Mouse (Mus musculus) kidney, embryonic 16.5 days (tissue): Measurements from ENCODE around the gene Tbck. TPM values are rescaled to one million over a fixed set of nuclear protein-coding genes. Genes with fewer than 3 reads are reported as not detected.

Source experiments
- ATAC-seq: fragments of 200-750 bp; cut with Nextera tagmentation; 2 replicates; pipeline ENCODE4 v1.8.0; 2017; ENCODE audit warnings: moderate TSS enrichment; ENCODE audit not compliant: low FRiP score, low TSS enrichment
- H3K27ac ChIP-seq: fragments of 300-500 bp; sonication (generic); 2 replicates; pipeline ENCODE4 v1.5.1; 2014; ENCODE audit warnings: low read length
- H3K27me3 ChIP-seq: fragments of 300-500 bp; sonication (generic); 2 replicates; pipeline ENCODE4 v1.6.1; 2014; ENCODE audit warnings: low read length, control low read depth, mixed read lengths; ENCODE audit not compliant: insufficient read depth
- H3K36me3 ChIP-seq: fragments of 300-500 bp; sonication (generic); 2 replicates; pipeline ENCODE4 v1.6.1; 2014; ENCODE audit warnings: low read length, control low read depth, mixed read lengths; ENCODE audit not compliant: insufficient read depth
- H3K4me1 ChIP-seq: fragments of 300-500 bp; sonication (generic); 2 replicates; pipeline ENCODE4 v1.6.1; 2014; ENCODE audit warnings: low read length, control low read depth, mixed read lengths; ENCODE audit not compliant: insufficient read depth
- H3K4me2 ChIP-seq: fragments of 300-500 bp; sonication (generic); replicated peaks from 2 replicates; pipeline ENCODE4 v1.6.1; 2014; ENCODE audit warnings: low read depth, low read length
- H3K4me3 ChIP-seq: fragments of 300-500 bp; sonication (generic); 2 replicates; pipeline ENCODE4 v1.5.1; 2014; ENCODE audit warnings: mild to moderate bottlenecking, low read length
- H3K9ac ChIP-seq: fragments of 300-500 bp; sonication (generic); replicated peaks from 2 replicates; pipeline ENCODE4 v1.6.1; 2014; ENCODE audit warnings: low read length
- H3K9me3 ChIP-seq: fragments of 300-500 bp; sonication (generic); 2 replicates; pipeline ENCODE4 v1.6.1; 2016; ENCODE audit warnings: low read length, control low read depth
- WGBS: fragments of 180-500 bp; shearing (Covaris S2); extraction: QIAGEN DNeasy Blood & Tissue Kit; methylation state at CpG from one replicate; pipeline ENCODE4 v1.1.7; 2014; 5-methylcytosine and 5-hydroxymethylcytosine counted together
- polyA plus RNA-seq: library from polyadenylated mRNA; unstranded; fragments of >200 nt; fragmentation: Nextera tagmentation; extraction: Ambion mirVana; gene quantifications from 2 replicates; pipeline ENCODE4 v1.2.1, GENCODE M21; 2015

Gene Tbck
- polyA plus RNA-seq, 1 experiment from 2014 or later: 19.1 TPM

- 77% methylated on average over 14 of the region's 14 CpGs for WGBS
- Histone ChIP-seq H3K4me2 (no peak overlapping the region), H3K4me1 (no peaks in the 10 kb centered on the region)
Measured at GRCm38 (mm10) chr3:132747766-132748165, 63.8 kb downstream of the Tbck start.

GRCm38 (mm10) chr3:132748750-132749149 lies 64.8 kb downstream of the Tbck start:
- Histone ChIP-seq H3K27ac (no peak overlapping the region), H3K9ac (no peak overlapping the region), H3K27me3 (no peaks in the 10 kb centered on the region), H3K9me3 (no peaks in the 10 kb centered on the region), H3K36me3 (peaks cover 3% of the 10 kb centered on the region), H3K4me3 (no peak overlapping the region), H3K4me1 (no peaks in the 10 kb centered on the region), H3K4me2 (no peak overlapping the region)
- 88% methylated on average over 3 of the region's 3 CpGs for WGBS
- no peak for ATAC-seq

More at GRCm38 (mm10) chr3:132747766-132748165, 63.8 kb downstream of the Tbck start:
- H3K36me3 ChIP-seq: no peaks in the 10 kb centered on the region; the same call in 1 of the 2 replicates
- no peaks in the 10 kb centered on the region for H3K9me3 ChIP-seq
- H3K9ac ChIP-seq: no peak overlapping the region
- ATAC-seq: no peak
- no peak overlapping the region for H3K4me3 ChIP-seq
- no peaks in the 10 kb centered on the region for H3K27me3 ChIP-seq
- H3K27ac ChIP-seq: no peak overlapping the region

GRCm38 (mm10) chr3:132752772-132753171 lies 68.8 kb downstream of the Tbck start:
- H3K27me3 ChIP-seq: no peaks in the 10 kb centered on the region
- H3K9ac ChIP-seq: no peak overlapping the region
- no peak for ATAC-seq
- peaks cover 9% of the 10 kb centered on the region for H3K36me3 ChIP-seq
- H3K4me3 ChIP-seq: no peak overlapping the region
- no peak overlapping the region for H3K27ac ChIP-seq
- H3K4me2 ChIP-seq: no peak overlapping the region
- 76% methylated on average over 4 of the region's 4 CpGs for WGBS
- no peaks in the 10 kb centered on the region for H3K4me1 ChIP-seq
- H3K9me3 ChIP-seq: no peaks in the 10 kb centered on the region

GRCm38 (mm10) chr3:132756274-132756673 lies 72.3 kb downstream of the Tbck start:
- Histone ChIP-seq H3K4me1 (no peaks in the 10 kb centered on the region), H3K4me3 (no peak overlapping the region), H3K9me3 (no peaks in the 10 kb centered on the region), H3K9ac (no peak overlapping the region), H3K4me2 (no peak overlapping the region), H3K27me3 (no peaks in the 10 kb centered on the region), H3K27ac (no peak overlapping the region), H3K36me3 (peaks cover 12% of the 10 kb centered on the region)
- no peak for ATAC-seq
- WGBS: 84% methylated on average over 1 of the region's 1 CpGs

GRCm38 (mm10) chr3:132766033-132766726 lies 82.2 kb downstream of the Tbck start:
- no peak overlapping the region for H3K27ac ChIP-seq

GRCm38 (mm10) chr3:132772054-132772453 lies 88.1 kb downstream of the Tbck start:
- H3K36me3 ChIP-seq: 0 out of 2 replicates have a peak, but pooled peaks cover 2% of the 10 kb centered on the region
- no peak overlapping the region for H3K27ac ChIP-seq
- no peaks in the 10 kb centered on the region for H3K9me3 ChIP-seq
- no peak overlapping the region for H3K4me2 ChIP-seq
- no peaks in the 10 kb centered on the region for H3K27me3 ChIP-seq
- peak; percentile 54; the same call in 1 of the 2 replicates for ATAC-seq
- no peak overlapping the region for H3K4me3 ChIP-seq
- WGBS: 51% methylated on average over 7 of the region's 7 CpGs
- peaks cover 6% of the 10 kb centered on the region; the same call in 1 of the 2 replicates for H3K4me1 ChIP-seq
- H3K9ac ChIP-seq: no peak overlapping the region

More at GRCm38 (mm10) chr3:132766033-132766726, 82.2 kb downstream of the Tbck start:
- no peaks in the 10 kb centered on the region for H3K9me3 ChIP-seq
- H3K27me3 ChIP-seq: no peaks in the 10 kb centered on the region
- H3K9ac ChIP-seq: no peak overlapping the region
- H3K36me3 ChIP-seq: 0 out of 2 replicates have a peak, but pooled peaks cover 2% of the 10 kb centered on the region
- H3K4me2 ChIP-seq: no peak overlapping the region
- no peak for ATAC-seq
- H3K4me1 ChIP-seq: peaks cover 6% of the 10 kb centered on the region; the same call in 1 of the 2 replicates
- WGBS: 92% methylated on average over 17 of the region's 17 CpGs
- no peak overlapping the region for H3K4me3 ChIP-seq

GRCm38 (mm10) chr3:132776686-132777085 lies 92.7 kb downstream of the Tbck start:
- Histone ChIP-seq H3K4me1 (peaks cover 4% of the 10 kb centered on the region; the same call in 1 of the 2 replicates), H3K9ac (no peak overlapping the region), H3K27me3 (no peaks in the 10 kb centered on the region), H3K4me3 (no peak overlapping the region), H3K36me3 (0 out of 2 replicates have a peak, but pooled peaks cover 2% of the 10 kb centered on the region), H3K27ac (no peak overlapping the region), H3K9me3 (no peaks in the 10 kb centered on the region), H3K4me2 (no peak overlapping the region)
- no peak for ATAC-seq
- 80% methylated on average over 7 of the region's 7 CpGs for WGBS

- Histone ChIP-seq H3K9ac (no peak overlapping the region), H3K4me1 (peaks cover 5% of the 10 kb centered on the region; the same call in 1 of the 2 replicates), H3K4me2 (no peak overlapping the region), H3K4me3 (no peak overlapping the region), H3K9me3 (no peaks in the 10 kb centered on the region), H3K36me3 (0 out of 2 replicates have a peak, but pooled peaks cover 2% of the 10 kb centered on the region), H3K27me3 (no peaks in the 10 kb centered on the region), H3K27ac (no peak overlapping the region)
- WGBS: 95% methylated on average over 2 of the region's 2 CpGs
- ATAC-seq: no peak
Measured at GRCm38 (mm10) chr3:132781103-132781502, 97.2 kb downstream of the Tbck start.

GRCm38 (mm10) chr3:132783087-132783486 lies 99.1 kb downstream of the Tbck start:
- Histone ChIP-seq H3K4me2 (no peak overlapping the region), H3K9me3 (no peaks in the 10 kb centered on the region), H3K36me3 (no peaks in the 10 kb centered on the region), H3K27me3 (no peaks in the 10 kb centered on the region), H3K4me1 (peaks cover 5% of the 10 kb centered on the region; the same call in 1 of the 2 replicates), H3K27ac (no peak overlapping the region), H3K9ac (no peak overlapping the region), H3K4me3 (no peak overlapping the region)
- 97% methylated on average over 1 of the region's 1 CpGs for WGBS
- no peak for ATAC-seq

- H3K27me3 ChIP-seq: no peaks in the 10 kb centered on the region
- ATAC-seq: no peak
- no peak overlapping the region for H3K4me3 ChIP-seq
- H3K36me3 ChIP-seq: no peaks in the 10 kb centered on the region
- WGBS: 84% methylated on average over 6 of the region's 6 CpGs
- peaks cover 5% of the 10 kb centered on the region; the same call in 1 of the 2 replicates for H3K4me1 ChIP-seq
- H3K27ac ChIP-seq: no peak overlapping the region
- H3K4me2 ChIP-seq: no peak overlapping the region
- no peak overlapping the region for H3K9ac ChIP-seq
- H3K9me3 ChIP-seq: no peaks in the 10 kb centered on the region
Measured at GRCm38 (mm10) chr3:132784732-132785131, 100.8 kb downstream of the Tbck start.
